Mouse (Mus musculus) neural tube, embryonic 12.5 days (tissue): Measurements from ENCODE around the gene 9530077C05Rik. TPM values are rescaled to one million over a fixed set of nuclear protein-coding genes. Genes with fewer than 3 reads are reported as not detected.
A peak's percentile ranks its signal among the peaks of the same experiment; 100 is the strongest.

Source experiments
- ATAC-seq: fragments of 200-750 bp; cut with Nextera tagmentation; 2 replicates; pipeline ENCODE4 v1.8.0; 2017; ENCODE audit warnings: low read depth, mild to moderate bottlenecking, moderate TSS enrichment, moderate library complexity; ENCODE audit not compliant: low FRiP score
- H3K27ac ChIP-seq: fragments of 300-500 bp; sonication (generic); 2 replicates; pipeline ENCODE4 v1.5.1; 2016
- H3K27me3 ChIP-seq: fragments of 300-500 bp; sonication (generic); replicated peaks from 2 replicates; pipeline ENCODE4 v1.6.1; 2016; ENCODE audit warnings: mild to moderate bottlenecking
- H3K36me3 ChIP-seq: fragments of 300-500 bp; sonication (generic); 2 replicates; pipeline ENCODE4 v1.6.1; 2016; ENCODE audit warnings: mild to moderate bottlenecking
- H3K4me1 ChIP-seq: fragments of 300-500 bp; sonication (generic); 2 replicates; pipeline ENCODE4 v1.6.1; 2016
- H3K4me2 ChIP-seq: fragments of 300-500 bp; sonication (generic); replicated peaks from 2 replicates; pipeline ENCODE4 v1.6.1; 2016; ENCODE audit warnings: mild to moderate bottlenecking
- H3K4me3 ChIP-seq: fragments of 300-500 bp; sonication (generic); 2 replicates; pipeline ENCODE4 v1.5.1; 2016
- H3K9ac ChIP-seq: fragments of 300-500 bp; sonication (generic); 2 replicates; pipeline ENCODE4 v1.6.1; 2016; ENCODE audit warnings: mild to moderate bottlenecking
- H3K9me3 ChIP-seq: fragments of 300-500 bp; sonication (generic); 2 replicates; pipeline ENCODE4 v1.6.1; 2016; ENCODE audit warnings: mild to moderate bottlenecking
- WGBS: fragments of 180-500 bp; shearing (Covaris S2); methylation state at CpG from one replicate; pipeline ENCODE4 v1.1.7; 2016; 5-methylcytosine and 5-hydroxymethylcytosine counted together
- polyA plus RNA-seq: library from polyadenylated mRNA; unstranded; fragments of >200 nt; fragmentation: Nextera tagmentation; extraction: Ambion mirVana; gene quantifications from 2 replicates; pipeline ENCODE4 v1.2.1, GENCODE M21; 2016

Gene 9530077C05Rik
- polyA plus RNA-seq, 1 experiment from 2014 or later, result 6.7 TPM

DNA sequence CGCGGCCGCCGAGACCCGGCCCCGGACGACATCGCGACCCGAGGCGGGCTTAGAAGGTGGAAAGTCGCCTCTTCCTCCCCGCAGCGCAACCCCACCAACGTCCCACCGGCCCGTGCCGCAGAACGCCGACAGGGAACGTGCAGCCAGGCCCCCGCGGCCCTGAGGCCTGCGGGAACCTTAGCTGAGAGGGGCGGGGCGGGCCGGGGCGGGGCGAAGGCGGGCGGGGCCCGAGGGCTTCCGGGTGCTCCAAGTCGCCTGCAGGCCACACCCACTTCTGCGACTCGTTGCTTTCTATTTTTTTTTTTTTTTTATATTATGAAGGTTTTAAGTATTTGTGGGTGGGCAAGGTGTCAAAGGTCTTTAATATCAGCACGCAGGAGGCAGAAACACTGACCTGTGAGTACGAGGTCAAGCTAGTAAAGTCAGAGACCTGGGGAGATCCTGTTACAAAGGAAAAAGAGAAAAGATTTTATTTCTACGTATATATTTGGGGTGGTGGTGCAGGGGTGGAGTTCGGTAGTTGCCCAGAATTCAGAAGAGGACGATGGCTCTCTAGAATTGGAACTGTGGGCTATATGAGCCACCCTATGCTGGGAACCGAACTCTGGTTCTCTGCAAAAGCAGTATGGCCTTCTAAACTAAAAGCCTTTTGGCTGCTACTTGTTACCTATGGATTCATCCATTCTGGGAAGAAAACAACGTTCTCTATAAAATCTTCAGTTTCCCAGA lies 57.0 kb downstream of the 9530077C05Rik start:
- WGBS, result 4% methylated on average over 43 of the region's 43 CpGs
- Histone ChIP-seq H3K9ac (peak overlapping the region; percentile 91), H3K4me1 (no peaks in the 10 kb centered on the region), H3K27ac (peak overlapping the region; percentile 70), H3K4me2 (peak overlapping the region; percentile 68), H3K9me3 (no peaks in the 10 kb centered on the region), H3K4me3 (peak overlapping the region; percentile 86), H3K27me3 (no peaks in the 10 kb centered on the region), H3K36me3 (peaks cover 5% of the 10 kb centered on the region; the same call in 1 of the 2 replicates)
- peak; percentile 92 for ATAC-seq

DNA sequence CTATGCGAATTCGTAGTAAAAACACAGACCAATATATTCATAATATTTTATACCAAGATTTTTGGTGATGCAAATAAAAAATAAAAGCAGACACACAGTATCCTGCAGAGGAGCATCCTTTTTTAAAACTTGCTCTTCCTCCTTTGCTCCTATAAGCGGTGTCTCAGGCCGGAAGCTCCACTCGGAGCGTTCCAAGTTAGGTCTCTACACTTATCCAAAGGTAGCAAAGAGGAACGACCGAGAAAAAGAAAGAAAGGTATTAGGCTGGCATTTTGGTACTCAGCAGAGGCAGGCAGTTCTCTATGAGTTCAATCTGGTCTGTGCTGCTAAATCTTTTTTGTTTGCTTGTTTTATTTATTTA lies 57.6 kb downstream of the 9530077C05Rik start:
- 80% methylated on average over 8 of the region's 8 CpGs for WGBS

DNA sequence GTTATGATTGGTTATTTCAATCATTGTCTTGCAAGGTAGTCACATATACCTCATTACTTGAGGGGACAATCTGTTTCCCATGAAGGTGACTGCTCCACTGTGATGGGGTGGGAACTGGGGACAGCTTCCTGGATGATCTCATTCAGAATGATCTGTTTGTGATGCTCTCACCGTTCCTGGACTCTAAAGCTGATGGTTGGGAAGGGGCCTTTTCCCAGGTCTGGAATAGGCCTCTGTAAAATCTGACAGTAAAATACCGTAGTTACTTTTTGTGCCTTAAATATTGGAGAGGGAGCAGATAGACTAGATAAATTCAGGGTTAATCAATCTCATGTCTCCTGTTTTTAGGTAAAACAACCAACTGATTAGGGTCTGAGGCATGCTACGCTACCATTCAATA lies 58.3 kb downstream of the 9530077C05Rik start, which contains the start of gene Rp9:
TSS of gene Rp9 (minus strand) at position 101 of the 400 bp plus-strand sequence.
- peak within 1 kb of the TSS; percentile 68 for H3K4me2 ChIP-seq
- no peaks in the 10 kb centered on the region for H3K4me1 ChIP-seq
- no peak within 1 kb of the TSS for H3K27ac ChIP-seq
- ATAC-seq, result no peak
- no peaks in the 10 kb centered on the region for H3K9me3 ChIP-seq
- H3K36me3 ChIP-seq, result peaks cover 5% of the 10 kb centered on the region; the same call in 1 of the 2 replicates
- H3K9ac ChIP-seq, result no peak within 1 kb of the TSS
- H3K4me3 ChIP-seq, result no peak within 1 kb of the TSS
- WGBS, result 87% methylated on average over 3 of the region's 3 CpGs
- no peaks in the 10 kb centered on the region for H3K27me3 ChIP-seq

More for the DNA sequence above, 57.6 kb downstream of the 9530077C05Rik start:
- H3K27ac ChIP-seq, result no peak overlapping the region
- H3K4me2 ChIP-seq, result no peak overlapping the region
- no peaks in the 10 kb centered on the region for H3K27me3 ChIP-seq
- peaks cover 5% of the 10 kb centered on the region; the same call in 1 of the 2 replicates for H3K36me3 ChIP-seq
- H3K9me3 ChIP-seq, result no peaks in the 10 kb centered on the region
- no peak overlapping the region for H3K4me3 ChIP-seq
- no peak for ATAC-seq
- no peak overlapping the region for H3K9ac ChIP-seq
- no peaks in the 10 kb centered on the region for H3K4me1 ChIP-seq

DNA sequence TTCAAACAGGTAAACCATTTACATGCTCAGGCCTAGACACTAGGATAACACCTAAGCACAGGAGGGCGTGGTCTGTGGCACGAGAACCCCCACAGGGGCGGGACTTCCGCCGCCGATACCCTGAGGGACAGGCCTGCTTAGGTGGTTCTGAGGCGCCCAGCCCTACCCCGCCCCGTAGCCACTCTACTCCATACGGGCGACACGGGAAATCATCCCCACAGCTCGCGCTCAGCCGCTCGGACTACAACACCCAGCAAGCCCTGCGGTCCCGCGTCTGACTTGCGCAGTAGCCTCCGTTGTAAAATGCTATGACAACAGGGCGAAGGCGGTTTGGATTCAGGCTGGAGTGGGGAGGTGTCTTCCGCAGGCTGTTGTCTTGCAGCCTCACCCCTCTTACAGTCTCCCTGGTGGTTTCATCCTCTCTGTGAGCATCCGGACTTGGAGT lies 64.1 kb downstream of the 9530077C05Rik start, which contains the start of gene Bbs9:
TSS of gene Bbs9 (plus strand) at position 292 of the 445 bp plus-strand sequence.
- no peak within 1 kb of the TSS for H3K27ac ChIP-seq
- H3K4me3 ChIP-seq, result peak within 1 kb of the TSS; percentile 60
- peak; percentile 100 for ATAC-seq
- no peaks in the 10 kb centered on the region for H3K4me1 ChIP-seq
- no peaks in the 10 kb centered on the region for H3K36me3 ChIP-seq
- peak within 1 kb of the TSS; percentile 58 for H3K9ac ChIP-seq
- H3K4me2 ChIP-seq, result peak within 1 kb of the TSS; percentile 90
- H3K9me3 ChIP-seq, result no peaks in the 10 kb centered on the region
- WGBS, result under 1% methylated on average over 25 of the region's 25 CpGs
- H3K27me3 ChIP-seq, result no peaks in the 10 kb centered on the region

DNA sequence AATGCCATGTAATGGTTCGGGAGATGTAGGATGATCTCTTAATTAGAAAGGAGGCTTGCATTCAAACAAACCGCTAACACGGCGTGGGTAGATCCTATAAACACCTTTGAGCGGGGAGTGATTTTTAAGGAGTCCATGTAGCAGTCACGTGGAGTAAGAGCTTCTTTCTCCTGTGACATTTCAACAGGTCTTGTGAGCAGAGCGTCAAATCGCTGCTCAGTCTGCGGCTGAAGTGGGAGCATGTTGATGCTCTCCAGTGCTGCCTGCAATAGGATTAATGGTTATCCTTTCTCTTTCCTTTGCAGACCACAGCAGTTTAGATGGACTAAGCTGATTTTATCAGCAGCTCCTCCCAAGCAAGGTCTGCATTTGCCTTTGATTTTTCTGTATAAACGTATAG lies 65.0 kb downstream of the 9530077C05Rik start:
- Histone ChIP-seq H3K27me3 (no peaks in the 10 kb centered on the region), H3K9me3 (no peaks in the 10 kb centered on the region), H3K4me3 (peak overlapping the region; percentile 60), H3K9ac (peak overlapping the region; percentile 58; the same call in 1 of the 2 replicates), H3K27ac (no peak overlapping the region), H3K4me2 (peak overlapping the region; percentile 90), H3K36me3 (no peaks in the 10 kb centered on the region), H3K4me1 (no peaks in the 10 kb centered on the region)
- 6% methylated on average over 10 of the region's 10 CpGs for WGBS
- no peak; the same call in 1 of the 2 replicates for ATAC-seq

DNA sequence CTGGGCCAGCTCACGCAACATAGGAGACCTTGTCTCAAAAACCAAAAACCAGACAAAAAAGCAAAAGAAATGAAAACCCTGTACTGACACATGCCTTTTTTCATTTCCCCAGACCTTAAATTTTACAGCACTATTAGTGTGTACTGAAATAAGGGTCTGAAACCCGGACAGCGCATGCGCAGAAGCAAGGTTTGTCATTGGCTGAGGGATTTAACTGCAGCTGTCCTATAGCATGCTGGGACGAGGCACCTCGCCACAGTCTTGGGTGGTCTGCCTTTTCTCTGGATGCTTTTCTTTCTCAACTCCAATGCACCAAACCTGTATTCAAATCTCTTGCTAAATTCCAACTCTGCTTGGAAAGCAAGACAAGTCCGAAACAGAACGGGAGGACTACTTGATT lies 67.6 kb downstream of the 9530077C05Rik start:
- no peak overlapping the region for H3K27ac ChIP-seq
- ATAC-seq, result no peak
- H3K27me3 ChIP-seq, result no peaks in the 10 kb centered on the region
- no peaks in the 10 kb centered on the region for H3K36me3 ChIP-seq
- no peak overlapping the region for H3K4me2 ChIP-seq
- WGBS, result 95% methylated on average over 8 of the region's 8 CpGs
- H3K4me1 ChIP-seq, result no peaks in the 10 kb centered on the region
- H3K9ac ChIP-seq, result no peak overlapping the region
- H3K9me3 ChIP-seq, result no peaks in the 10 kb centered on the region
- H3K4me3 ChIP-seq, result no peak overlapping the region

DNA sequence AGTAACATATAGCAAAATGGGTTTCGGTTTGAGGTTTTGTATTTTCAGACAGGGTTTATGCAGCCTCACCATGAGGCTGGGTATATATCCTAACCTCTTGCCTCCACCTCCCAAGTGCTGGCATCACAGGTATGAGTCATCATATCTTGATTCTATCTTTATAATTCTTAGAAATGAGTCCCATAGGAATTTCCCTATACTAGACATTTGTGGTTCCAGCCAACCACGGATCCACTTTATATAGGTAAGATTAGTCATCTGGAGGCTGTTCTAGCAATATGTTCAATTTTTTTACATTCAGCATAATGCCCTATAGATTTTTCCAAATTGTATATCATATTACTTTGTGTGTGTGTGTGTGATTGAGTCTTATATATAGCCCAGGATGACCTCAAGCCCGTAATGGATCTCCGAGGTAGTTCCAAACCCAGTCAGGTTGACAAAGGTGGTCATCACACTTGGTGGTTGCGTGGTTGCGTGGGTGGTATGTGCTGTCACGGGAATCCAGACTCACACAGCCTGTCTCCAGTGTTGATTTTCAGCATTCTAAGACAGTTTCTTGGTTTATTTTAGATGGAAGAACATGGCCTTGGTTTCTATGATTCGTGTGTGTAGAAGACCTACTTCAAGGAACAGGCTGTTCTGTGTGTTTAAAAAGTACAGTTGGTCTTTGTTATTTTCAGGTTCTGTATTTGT lies 72.7 kb downstream of the 9530077C05Rik start:
- Histone ChIP-seq H3K4me1 (no peaks in the 10 kb centered on the region), H3K4me2 (no peak overlapping the region), H3K9ac (no peak overlapping the region), H3K36me3 (no peaks in the 10 kb centered on the region), H3K27me3 (no peaks in the 10 kb centered on the region), H3K9me3 (no peaks in the 10 kb centered on the region), H3K4me3 (no peak overlapping the region), H3K27ac (no peak overlapping the region)
- no peak for ATAC-seq
- WGBS, result 97% methylated on average over 8 of the region's 8 CpGs

DNA sequence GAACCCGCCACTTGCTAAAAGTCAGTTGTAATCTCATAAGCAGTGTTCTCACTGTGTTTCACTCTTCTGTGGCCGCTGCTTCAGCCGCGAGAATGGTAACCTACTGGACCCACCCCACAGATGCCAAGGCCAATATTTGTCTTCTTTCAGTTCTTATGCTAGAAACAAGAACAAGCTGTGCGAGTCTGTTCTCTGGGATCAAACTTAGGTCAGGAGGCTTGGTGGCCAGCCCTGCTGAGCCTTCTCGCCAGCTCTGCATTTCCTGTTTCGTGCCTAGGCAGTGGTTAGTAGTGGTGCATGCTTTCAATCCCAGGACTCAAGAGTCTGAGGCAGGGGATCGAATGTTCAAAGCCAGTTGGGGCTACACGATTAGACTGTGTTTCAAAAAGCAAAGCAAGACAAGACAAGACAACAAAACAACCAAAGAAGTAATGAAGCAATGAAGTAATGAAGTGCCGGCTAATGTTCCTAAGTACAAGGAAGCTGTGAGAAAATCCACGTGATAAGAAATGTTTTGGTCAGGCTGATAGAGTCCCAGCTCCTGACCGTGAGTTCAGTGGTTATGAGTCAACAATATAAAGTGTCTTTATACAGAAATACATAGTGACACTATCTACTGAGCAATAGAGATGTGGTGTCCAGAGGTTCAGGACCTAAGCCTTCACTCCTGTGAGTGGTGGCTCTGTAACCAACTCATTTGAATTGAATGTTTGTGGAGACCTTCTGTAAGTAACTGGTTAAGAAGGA lies 73.4 kb downstream of the 9530077C05Rik start:
- Histone ChIP-seq H3K4me2 (no peak overlapping the region), H3K27me3 (no peaks in the 10 kb centered on the region), H3K9ac (no peak overlapping the region), H3K36me3 (no peaks in the 10 kb centered on the region), H3K27ac (no peak overlapping the region), H3K4me1 (no peaks in the 10 kb centered on the region), H3K9me3 (no peaks in the 10 kb centered on the region), H3K4me3 (no peak overlapping the region)
- no peak for ATAC-seq
- 91% methylated on average over 12 of the region's 12 CpGs for WGBS

DNA sequence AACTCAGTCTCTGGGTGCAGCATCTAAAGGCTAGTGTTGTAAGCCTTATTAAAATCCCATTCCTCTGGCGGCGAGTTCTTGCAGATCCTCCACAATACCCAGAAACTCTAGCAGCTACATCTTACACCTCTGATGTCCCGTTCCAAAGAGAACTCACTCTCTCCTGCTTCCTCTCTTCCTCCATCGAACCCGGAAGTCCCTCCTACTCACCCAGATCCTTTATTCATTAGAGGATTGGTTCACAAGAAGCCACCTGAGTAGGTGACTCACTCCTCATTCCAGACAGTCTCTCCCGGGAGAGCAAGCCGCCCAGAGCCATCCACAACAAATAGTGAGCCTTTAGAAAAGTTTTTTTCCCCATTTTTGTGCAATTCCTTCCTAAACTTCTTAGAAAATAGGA lies 74.9 kb downstream of the 9530077C05Rik start:
- Histone ChIP-seq H3K4me1 (no peaks in the 10 kb centered on the region), H3K36me3 (no peaks in the 10 kb centered on the region), H3K27ac (no peak overlapping the region), H3K9me3 (no peaks in the 10 kb centered on the region), H3K4me2 (no peak overlapping the region), H3K27me3 (no peaks in the 10 kb centered on the region), H3K4me3 (no peak overlapping the region), H3K9ac (no peak overlapping the region)
- ATAC-seq, result no peak
- 92% methylated on average over 7 of the region's 7 CpGs for WGBS

DNA sequence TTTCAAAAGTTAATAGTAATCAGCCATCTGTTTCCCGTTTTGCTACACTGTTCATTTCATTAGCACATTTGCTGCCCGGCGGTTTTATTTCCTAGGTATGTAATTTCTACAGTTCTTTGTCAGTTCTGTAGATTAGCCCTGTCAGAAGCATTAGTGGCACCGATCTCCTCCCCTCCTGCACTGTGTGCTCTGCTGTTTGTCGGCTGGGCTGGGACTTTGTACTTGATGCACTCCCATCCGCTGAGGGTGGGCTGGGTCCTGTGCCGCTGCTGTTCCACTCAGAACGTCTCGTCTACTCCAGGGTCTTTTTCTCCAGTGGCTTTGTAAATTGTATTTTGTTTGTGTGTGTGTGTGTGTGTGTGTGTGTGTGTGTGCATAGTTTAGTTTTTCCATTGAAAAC lies 77.7 kb downstream of the 9530077C05Rik start:
- ATAC-seq, result no peak
- Histone ChIP-seq H3K27me3 (no peaks in the 10 kb centered on the region), H3K27ac (no peak overlapping the region), H3K4me1 (no peaks in the 10 kb centered on the region), H3K4me3 (no peak overlapping the region), H3K9me3 (no peaks in the 10 kb centered on the region), H3K36me3 (no peaks in the 10 kb centered on the region), H3K9ac (no peak overlapping the region), H3K4me2 (no peak overlapping the region)
- WGBS, result 74% methylated on average over 9 of the region's 9 CpGs
